Mouse (Mus musculus) thymus, postnatal 25 days (tissue): ENCODE measurements at regions not wholly inside any gene's neighbourhood (a gene's known extent, or its start where the extent isn't known, plus 50 kb on each side); places are given as distances from the start of the nearest gene placed in this dataset.
A peak's percentile ranks its signal among the peaks of the same experiment; 100 is the strongest.

Experiments
- DNase-seq: peaks from one replicate; pipeline ENCODE4 v3.0.0; 2022

GRCm38 (mm10) chr8:116215909-116216308, 288.9 kb upstream of the Dynlrb2 start:
- no peak for DNase-seq

GRCm38 (mm10) chr8:116215286-116215860, 289.4 kb upstream of the Dynlrb2 start:
- no peak for DNase-seq

- no peak for DNase-seq
Measured at GRCm38 (mm10) chr8:116203631-116204030, 301.1 kb upstream of the Dynlrb2 start.

- no peak for DNase-seq
Measured at GRCm38 (mm10) chr8:116200459-116200999, 304.2 kb upstream of the Dynlrb2 start.

- DNase-seq: no peak
Measured at GRCm38 (mm10) chr8:116196623-116197184, 308.1 kb upstream of the Dynlrb2 start.

- DNase-seq: no peak
Measured at GRCm38 (mm10) chr8:116192096-116192495, 312.7 kb upstream of the Dynlrb2 start.

- DNase-seq: no peak
Measured at GRCm38 (mm10) chr8:116185206-116185605, 319.6 kb upstream of the Dynlrb2 start.

- DNase-seq: no peak
Measured at GRCm38 (mm10) chr8:116184241-116184640, 320.5 kb upstream of the Dynlrb2 start.

GRCm38 (mm10) chr8:116177946-116178345, 326.8 kb upstream of the Dynlrb2 start:
- no peak for DNase-seq

- no peak for DNase-seq
Measured at GRCm38 (mm10) chr8:116174891-116175290, 329.9 kb upstream of the Dynlrb2 start.

GRCm38 (mm10) chr8:116173961-116174360, 330.8 kb upstream of the Dynlrb2 start:
- DNase-seq: no peak

GRCm38 (mm10) chr8:116167874-116168273, 336.9 kb upstream of the Dynlrb2 start:
- no peak for DNase-seq

- no peak for DNase-seq
Measured at GRCm38 (mm10) chr8:116164989-116165299, 339.8 kb upstream of the Dynlrb2 start.

- DNase-seq: no peak
Measured at GRCm38 (mm10) chr8:116164190-116164988, 340.4 kb upstream of the Dynlrb2 start.

GRCm38 (mm10) chr8:116160932-116161331, 343.8 kb upstream of the Dynlrb2 start:
- no peak for DNase-seq

- peak; percentile 23 for DNase-seq
Measured at GRCm38 (mm10) chr8:116143687-116144573, 360.8 kb upstream of the Dynlrb2 start.

GRCm38 (mm10) chr8:116141363-116141762, 363.4 kb upstream of the Dynlrb2 start:
- no peak for DNase-seq

- DNase-seq: no peak
Measured at GRCm38 (mm10) chr8:116139934-116140333, 364.8 kb upstream of the Dynlrb2 start.

- no peak for DNase-seq
Measured at GRCm38 (mm10) chr8:116137765-116138164, 367.0 kb upstream of the Dynlrb2 start.

GRCm38 (mm10) chr8:116133503-116133902, 371.3 kb upstream of the Dynlrb2 start:
- DNase-seq: no peak

- no peak for DNase-seq
Measured at GRCm38 (mm10) chr8:116133084-116133483, 371.7 kb upstream of the Dynlrb2 start.

- no peak for DNase-seq
Measured at GRCm38 (mm10) chr8:116120067-116120466, 384.7 kb upstream of the Dynlrb2 start.

GRCm38 (mm10) chr8:116117919-116118318, 386.9 kb upstream of the Dynlrb2 start:
- DNase-seq: no peak
